Mouse (Mus musculus) right cerebral cortex, adult 18-20 months (tissue): ENCODE measurements around the gene Osbpl8.
"Not testable (repeated sequence)": the region's sequence is repeated elsewhere in the genome, so short reads cannot be mapped to it uniquely, and the experiment has no call there.

Source experiments
- DNase-seq: peaks from one replicate; pipeline ENCODE4 v3.0.0; 2022; ENCODE audit warnings: mixed read lengths

Gene Osbpl8

DNA sequence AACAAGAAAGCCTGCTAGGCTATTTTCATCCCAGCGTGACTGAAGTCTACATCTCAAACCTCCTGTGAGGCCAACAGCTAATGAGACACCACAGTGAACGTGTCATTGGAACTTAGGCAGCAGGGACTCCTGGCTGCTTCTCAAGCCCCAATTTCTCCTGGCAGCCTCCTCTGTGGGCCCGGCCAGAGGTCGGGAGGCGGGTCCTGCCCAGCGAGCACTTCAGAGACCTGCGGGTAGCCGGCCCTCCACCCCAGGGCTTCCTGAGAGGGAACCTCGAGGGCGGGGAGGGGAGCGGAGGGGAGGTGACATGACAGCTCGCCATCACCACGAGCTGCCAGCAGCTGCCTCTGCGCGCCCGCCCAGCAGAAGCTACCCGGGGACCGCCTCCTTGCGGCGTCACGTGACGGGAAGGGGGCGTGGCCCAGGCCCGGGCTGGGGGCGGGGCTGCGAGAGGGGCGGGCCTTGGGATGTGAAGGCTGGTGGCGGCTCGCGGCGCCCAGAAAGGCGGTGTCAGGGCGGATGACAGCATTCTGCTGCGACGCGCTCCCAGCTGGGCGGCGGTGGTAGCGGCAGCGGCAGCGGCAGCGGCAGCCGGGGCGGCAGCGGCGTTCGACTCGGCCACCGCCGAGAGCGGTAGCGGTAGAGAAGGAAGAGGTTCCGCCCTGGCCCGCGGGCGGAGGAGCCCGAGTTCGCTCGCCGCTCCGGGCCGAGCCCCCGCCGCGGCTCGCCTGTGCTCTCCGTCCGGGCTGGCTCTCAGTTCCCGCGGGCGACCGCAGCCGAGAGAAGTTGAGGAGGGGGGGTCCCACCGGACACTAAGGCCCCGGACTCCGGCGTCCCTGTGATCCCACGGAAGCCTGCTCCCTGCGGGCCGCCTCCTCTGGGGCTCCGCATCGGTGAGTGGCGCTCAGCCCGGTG lies at the start of gene Osbpl8:
Gene Osbpl8 (plus strand): TSS at position 449 of the 915 bp plus-strand sequence.
- peak; percentile 99 for DNase-seq

GRCm38 (mm10) chr10:111117198-111117845 lies 47.2 kb upstream of the Osbpl8 start:
- no peak for DNase-seq

GRCm38 (mm10) chr10:111118292-111118691 lies 46.3 kb upstream of the Osbpl8 start:
- DNase-seq, result no peak

GRCm38 (mm10) chr10:111118991-111119650 lies 45.4 kb upstream of the Osbpl8 start:
- DNase-seq, result no peak

DNA sequence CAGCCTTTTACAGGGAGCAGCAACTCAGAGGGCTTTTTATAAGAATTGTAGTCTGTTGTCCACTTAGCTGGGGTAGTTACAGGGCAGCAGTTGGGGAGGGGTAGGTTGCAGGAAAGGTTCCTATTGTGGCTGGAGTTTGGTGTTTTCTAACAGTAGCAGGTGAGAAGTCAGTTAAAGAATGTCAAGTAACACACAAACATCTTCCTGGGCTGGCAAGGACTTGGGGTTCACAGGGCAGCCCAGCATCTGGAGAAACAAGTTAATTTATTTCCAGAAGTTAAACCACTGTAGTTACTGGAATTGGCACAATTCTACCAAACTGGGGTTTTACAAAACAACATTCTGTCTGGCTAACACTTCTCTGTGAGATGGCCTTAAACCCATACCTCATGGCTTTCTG lies 44.8 kb upstream of the Osbpl8 start:
- no peak for DNase-seq

GRCm38 (mm10) chr10:111122864-111123398 lies 41.6 kb upstream of the Osbpl8 start:
- DNase-seq, result no peak

GRCm38 (mm10) chr10:111124175-111124574 lies 40.4 kb upstream of the Osbpl8 start:
- DNase-seq, result no peak

DNA sequence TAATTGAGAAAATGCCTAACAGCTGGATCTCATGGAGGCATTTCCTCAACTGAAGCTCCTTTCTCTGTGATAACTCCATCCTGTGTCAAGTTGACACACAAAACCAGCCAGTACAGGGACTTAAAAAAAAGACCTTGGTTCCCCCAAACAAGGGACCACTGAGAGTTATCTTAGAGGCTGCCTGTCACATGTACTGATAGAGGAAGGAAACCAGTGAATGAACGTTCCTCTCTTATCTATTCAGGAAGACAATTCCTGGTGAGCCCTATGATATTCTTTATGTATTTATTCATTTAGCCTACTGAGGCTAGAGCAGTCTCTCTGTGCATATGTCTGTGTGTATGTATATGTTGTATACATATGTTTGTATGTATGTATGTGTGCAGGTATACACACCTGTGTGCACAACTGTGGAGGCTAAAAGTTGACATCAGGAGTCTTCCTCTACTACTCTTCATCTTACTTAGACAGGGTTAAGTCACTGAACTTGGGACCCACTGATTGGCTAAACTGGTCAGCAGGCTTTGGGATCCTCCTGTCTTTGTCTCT lies 39.7 kb upstream of the Osbpl8 start:
- DNase-seq, result no peak

DNA sequence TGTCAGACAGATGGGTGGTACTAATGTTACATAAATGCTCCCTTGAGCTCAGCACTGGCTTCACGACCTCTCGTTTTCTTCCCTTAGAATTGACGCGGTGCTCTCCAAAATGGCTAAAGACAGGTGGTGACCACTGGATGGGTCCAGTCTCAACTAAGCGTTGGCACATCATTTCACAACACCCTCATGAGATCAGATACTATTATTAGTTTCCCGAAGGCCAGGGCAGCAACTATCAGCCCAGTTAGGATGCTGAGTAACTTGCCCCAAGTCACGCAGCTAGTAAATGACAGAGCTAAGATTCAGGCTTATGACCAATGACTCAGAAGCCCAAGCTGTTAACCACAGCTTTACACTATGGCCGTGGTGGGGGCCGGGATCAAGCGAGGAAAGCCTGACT lies 37.2 kb upstream of the Osbpl8 start:
- DNase-seq, result no peak

DNA sequence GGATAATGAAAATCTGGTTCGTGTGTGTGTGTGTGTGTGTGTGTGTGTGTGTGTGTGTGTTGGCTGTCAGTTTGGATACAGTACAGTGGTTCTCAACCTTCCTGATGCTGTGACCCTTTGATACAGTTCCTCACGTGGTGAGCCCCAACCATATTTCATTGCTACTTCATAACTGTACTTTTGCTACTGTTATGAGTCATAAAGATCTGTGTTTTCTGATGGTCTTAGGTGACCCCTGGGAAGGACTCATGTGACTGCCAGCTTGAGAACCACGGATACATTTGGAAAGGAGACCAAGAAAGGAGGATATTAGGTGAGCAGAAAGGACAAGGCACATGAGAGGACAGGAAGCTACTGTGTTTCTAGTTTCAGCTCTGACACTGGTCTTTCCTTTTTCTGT lies 36.1 kb upstream of the Osbpl8 start:
- no peak for DNase-seq

DNA sequence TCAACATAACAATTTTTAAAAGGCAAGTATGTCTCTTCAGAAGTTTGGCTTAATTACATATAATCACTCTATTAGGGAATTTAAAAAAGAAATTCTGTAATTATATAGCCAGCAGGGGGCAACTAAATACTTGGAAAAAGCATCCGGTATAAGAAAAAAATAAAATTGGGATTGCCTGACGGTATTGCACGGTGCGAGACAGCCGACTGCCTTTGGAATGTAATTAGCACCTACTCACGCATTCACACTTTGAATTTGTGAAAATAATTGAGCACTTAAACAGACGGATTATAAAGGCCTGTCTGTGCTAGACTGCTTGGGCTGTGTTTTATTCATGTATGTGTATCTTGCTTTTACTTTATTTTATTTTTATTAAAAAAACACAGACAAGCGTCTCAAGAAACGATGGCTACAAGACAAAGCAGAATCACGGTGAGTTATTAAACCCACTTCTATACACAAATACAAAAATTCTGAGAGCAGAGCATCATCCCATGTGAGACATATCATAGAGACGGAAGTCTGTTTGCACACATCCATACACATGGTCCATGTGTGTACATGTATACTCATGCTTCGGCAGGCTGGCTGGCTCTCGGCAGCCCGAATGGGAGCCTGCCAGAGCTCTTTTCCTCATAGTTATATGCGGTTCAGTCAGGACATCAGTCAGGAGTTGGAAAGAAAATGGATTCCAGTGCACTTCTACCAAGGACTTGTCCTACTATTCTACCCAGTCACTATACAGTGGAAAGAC lies 34.5 kb upstream of the Osbpl8 start:
- no peak for DNase-seq

- DNase-seq, result no peak
Measured at GRCm38 (mm10) chr10:111130872-111131271, 33.7 kb upstream of the Osbpl8 start.

DNA sequence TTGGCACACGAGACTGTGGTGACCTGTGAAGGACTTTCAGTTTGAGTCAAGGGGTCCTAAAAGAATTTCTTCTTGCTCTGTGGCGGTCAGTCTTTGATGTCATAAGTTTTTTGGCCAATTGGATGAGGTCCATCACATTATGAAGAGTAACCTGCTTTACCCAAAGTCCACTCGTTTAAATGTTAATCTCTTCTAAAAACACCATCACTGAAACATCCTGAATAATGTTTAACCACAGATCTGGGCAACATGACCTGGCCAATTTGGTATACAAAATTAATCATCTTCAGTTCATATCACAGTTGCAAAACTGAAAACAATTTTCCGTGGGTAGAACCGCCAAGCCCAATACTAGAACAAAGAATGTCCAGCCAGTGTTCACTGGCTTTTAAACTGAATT lies 31.3 kb upstream of the Osbpl8 start:
- DNase-seq, result no peak

DNA sequence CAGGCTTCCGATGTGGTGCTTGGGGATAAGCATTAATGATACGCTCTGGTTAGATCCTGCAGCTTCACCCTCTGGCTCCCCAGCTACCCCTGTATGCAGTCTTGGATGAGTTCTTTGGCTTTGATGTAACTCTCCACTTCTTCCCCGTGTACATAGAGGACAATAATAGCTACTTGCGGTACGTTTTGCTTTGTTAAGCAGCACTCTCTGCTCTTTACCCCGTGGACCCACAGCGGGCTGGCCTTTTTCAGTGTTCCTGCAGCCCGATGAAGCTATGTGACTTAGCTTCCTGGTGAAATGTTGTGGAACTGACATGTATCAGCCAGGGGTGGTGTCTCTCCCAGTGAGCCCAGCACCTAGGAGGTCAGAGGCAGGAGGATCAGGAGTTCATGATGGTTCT lies 30.6 kb upstream of the Osbpl8 start:
- DNase-seq, result no peak

DNA sequence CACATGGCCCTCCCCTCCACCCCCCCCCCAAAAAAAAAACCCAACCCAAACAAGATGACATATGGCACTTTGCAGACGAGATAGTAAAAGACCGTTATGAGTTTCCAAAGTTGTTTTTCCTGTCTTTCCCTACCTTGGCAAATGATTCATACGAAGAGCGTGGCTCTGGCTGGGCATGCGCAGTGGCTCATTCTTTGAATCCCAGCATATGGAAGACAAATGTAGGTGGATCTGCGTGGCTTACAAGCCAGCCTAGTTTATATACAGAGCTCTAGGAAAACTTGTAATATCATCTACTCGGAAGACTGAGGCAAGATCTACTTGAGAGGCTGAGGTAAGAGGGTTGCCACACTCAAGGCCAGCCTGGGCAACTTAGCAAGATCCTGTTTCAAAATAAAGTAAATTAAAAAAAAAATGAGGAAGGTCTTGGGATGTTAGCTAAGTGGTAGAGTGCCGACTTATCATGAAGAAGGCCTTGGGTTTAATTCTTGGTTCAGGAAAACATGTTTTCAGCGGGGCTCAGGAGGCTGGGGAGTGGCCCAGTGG lies 30.1 kb upstream of the Osbpl8 start:
- peak; percentile 47 for DNase-seq

GRCm38 (mm10) chr10:111136306-111136705 lies 28.2 kb upstream of the Osbpl8 start:
- not testable (repeated sequence) for DNase-seq

DNA sequence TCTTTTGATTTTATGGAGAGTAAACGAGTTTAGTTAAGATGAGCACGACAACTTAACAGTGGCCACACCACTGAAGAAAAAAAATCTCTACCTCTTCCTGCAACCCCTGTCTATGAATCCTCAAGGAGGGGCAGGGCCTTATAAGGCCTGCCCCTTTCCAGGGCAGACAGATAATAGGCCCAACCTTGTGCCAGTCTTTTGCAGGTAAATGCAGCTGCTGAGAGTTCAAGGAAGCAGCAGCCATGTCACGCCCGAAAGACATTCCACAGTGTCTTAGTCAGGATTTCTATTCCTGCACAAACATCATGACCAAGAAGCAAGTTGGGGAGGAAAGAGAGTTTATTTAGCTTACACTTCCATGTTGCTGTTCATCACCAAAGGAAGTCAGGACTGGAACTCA lies 26.6 kb upstream of the Osbpl8 start:
- no peak for DNase-seq

DNA sequence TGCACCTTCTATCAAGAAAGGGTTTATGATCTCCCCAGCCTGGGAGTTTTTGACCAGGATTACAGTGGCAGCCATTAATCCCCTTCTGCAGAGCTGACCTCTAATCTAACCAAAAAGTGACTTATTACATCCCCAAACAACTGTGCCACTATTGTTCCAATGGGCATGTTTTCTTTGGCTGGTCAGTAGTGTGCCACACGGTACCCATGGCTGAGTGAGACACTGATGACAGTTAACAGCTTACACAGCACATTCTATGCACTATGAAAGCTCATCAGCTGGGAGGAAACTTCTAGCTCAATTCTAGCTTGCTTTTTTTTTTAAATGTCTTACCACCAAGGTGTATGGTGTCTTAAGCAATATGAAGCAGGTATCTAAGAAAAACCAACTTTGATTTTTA lies 25.4 kb upstream of the Osbpl8 start:
- no peak for DNase-seq

DNA sequence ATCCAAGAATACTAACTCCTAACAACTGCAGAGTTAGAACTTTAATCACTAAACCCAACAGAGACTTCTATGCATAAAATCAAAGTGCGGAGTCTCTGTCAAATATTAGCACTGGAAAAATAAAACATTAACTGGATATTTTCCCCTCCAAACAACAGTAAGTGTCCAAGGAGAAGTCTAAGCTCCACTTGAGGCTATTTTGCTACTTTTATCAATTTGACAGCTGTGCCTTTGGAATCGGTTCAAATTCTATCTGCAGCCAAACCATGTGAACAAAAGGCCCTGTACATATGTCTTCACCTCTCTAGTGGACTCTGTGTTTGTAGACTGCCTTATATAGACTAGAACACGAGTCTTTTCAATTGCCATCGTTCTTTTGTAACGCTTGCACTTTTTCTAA lies 24.7 kb upstream of the Osbpl8 start:
- no peak for DNase-seq

DNA sequence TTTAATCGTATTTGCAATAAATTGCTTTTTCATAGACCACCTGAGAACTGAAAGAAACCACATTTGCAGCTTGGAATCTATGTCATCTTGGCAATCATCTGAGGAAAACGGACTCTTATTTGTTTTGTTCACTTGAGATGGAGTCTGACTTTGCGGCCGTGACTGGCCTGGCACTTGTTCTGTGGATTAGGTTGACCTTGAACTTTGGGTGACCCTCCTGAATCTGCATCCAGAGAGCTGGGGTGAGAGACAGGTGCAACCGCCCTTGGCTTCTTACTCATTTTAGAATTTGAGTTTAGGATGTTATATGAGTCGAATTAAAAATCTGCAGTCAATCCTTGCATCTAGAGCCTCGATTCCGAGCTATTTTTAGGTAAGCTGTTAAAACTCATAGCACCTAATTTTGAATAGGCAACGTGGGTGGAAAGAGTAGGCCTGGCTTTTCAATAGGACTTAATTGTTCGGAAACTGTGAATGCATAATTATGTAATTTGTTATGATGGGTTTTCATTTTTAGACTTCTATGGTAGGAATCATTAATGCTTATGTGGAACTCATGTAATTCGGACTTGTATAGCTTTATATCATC lies 20.1 kb upstream of the Osbpl8 start:
- peak; percentile 15 for DNase-seq

DNA sequence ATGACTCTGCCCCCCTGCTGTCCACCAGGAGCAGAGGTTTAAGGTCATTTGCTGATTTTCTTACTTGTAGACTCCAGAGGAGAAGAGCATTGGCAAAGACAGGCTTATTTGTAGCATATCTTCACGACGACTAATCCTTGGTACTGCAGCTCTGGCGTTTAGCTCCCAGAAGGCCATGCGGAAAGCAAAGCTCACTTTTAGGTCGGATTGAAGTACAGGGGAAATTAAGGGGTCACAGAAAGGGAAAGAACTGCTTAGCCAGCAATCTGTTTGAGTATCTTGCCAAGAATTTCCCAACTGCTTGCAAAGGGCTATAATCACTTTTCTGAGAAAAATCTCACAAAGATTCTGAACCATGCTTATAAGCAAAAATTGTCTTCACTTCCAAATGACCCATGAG lies 14.8 kb upstream of the Osbpl8 start:
- no peak for DNase-seq

- DNase-seq, result no peak
Measured at GRCm38 (mm10) chr10:111155065-111155464, 9.5 kb upstream of the Osbpl8 start.
